Mouse (Mus musculus) macrophage (primary cell): Measurements from ENCODE around the gene Arl8b. TPM values are rescaled to one million over a fixed set of nuclear protein-coding genes. Genes with fewer than 3 reads are reported as not detected.

Experiments used
- H3K27ac ChIP-seq: fragments of 350-480 bp; formaldehyde crosslinking; 2 replicates; pipeline ENCODE4 v1.9.0; 2021
- H3K36me3 ChIP-seq: fragments of 350-480 bp; formaldehyde crosslinking; 2 replicates; pipeline ENCODE4 v1.9.0; 2021; ENCODE audit errors: inconsistent target
- H3K4me3 ChIP-seq: fragments of 350-480 bp; formaldehyde crosslinking; 2 replicates; pipeline ENCODE4 v1.9.0; 2021; ENCODE audit errors: inconsistent target
- H3K79me2 ChIP-seq: fragments of 350-480 bp; formaldehyde crosslinking; 2 replicates; pipeline ENCODE4 v1.9.0; 2021; ENCODE audit errors: inconsistent target
- WGBS: methylation state at CpG from one replicate; pipeline ENCODE4 v1.1.7; 2026; ENCODE audit warnings: inconsistent platforms; ENCODE audit not compliant: missing documents; 5-methylcytosine and 5-hydroxymethylcytosine counted together
- polyA plus RNA-seq: library from polyadenylated mRNA; stranded (reverse); fragments of 250-400 nt; gene quantifications from 3 replicates; pipeline ENCODE4 v1.2.4, GENCODE M21; 2018; ENCODE audit warnings: inconsistent platforms

Arl8b gene
- polyA plus RNA-seq, 1 experiment from 2014 or later = 269 TPM

DNA sequence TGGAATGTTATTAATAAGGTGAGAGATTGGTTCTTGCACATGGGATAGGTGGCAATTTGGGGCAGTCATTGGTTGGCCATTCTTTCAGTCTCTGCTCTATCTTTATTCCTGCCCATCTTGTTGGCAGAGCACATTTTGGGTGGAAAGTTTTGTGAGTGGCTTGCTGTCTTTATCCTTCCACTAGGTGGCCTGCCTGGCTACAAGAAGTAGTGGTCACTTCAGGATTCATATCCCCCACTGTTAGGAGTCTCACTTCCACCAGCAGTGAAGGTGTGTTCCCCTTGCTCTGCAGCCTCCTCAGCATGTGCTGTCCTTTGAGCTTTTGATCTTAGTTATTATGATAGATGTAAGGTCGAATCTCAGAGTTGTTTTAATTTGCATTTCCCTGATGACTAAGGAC, 25.9 kb downstream of the Arl8b start:
- no peak overlapping the region for H3K4me3 ChIP-seq
- H3K79me2 ChIP-seq = peaks cover 100% of the 10 kb centered on the region
- 46% methylated on average over 1 of the region's 1 CpGs for WGBS
- no peaks in the 10 kb centered on the region for H3K36me3 ChIP-seq
- H3K27ac ChIP-seq = no peak overlapping the region

GRCm38 (mm10) chr6:108810237-108810636, 27.3 kb downstream of the Arl8b start:
- H3K4me3 ChIP-seq = no peak overlapping the region
- H3K36me3 ChIP-seq = 0 out of 2 replicates have a peak, but pooled peaks cover 2% of the 10 kb centered on the region
- 93% methylated on average over 8 of the region's 10 CpGs for WGBS
- no peak overlapping the region for H3K27ac ChIP-seq
- peaks cover 100% of the 10 kb centered on the region for H3K79me2 ChIP-seq

DNA sequence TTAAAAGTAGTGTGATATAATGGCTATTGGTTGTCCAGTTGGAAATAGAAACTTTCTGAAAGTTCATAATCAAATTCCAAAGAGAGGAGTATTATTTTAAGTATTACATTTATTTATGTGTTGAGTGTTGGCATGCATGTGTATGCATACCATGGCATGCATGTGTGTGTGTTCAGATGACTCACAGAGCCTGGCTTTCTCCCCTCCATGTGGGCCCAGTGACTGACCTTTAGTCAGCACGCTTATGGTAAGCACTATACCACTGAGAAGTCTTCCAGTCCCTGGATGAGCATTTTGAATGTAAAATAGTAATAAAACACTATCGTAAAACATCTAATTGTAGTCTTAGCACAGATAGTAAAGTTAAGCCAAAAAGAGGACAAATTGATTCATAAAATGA, 29.2 kb downstream of the Arl8b start:
- WGBS = 100% methylated on average over 2 of the region's 2 CpGs
- Histone ChIP-seq H3K27ac (no peak overlapping the region), H3K4me3 (no peak overlapping the region)

GRCm38 (mm10) chr6:108817510-108817909, 34.6 kb downstream of the Arl8b start:
- H3K4me3 ChIP-seq = no peak overlapping the region
- H3K27ac ChIP-seq = no peak overlapping the region
- 93% methylated on average over 4 of the region's 4 CpGs for WGBS
- H3K79me2 ChIP-seq = peaks cover 100% of the 10 kb centered on the region
- H3K36me3 ChIP-seq = peaks cover 62% of the 10 kb centered on the region

More for the DNA sequence above, 29.2 kb downstream of the Arl8b start:
- Histone ChIP-seq H3K36me3 (peaks cover 9% of the 10 kb centered on the region; the same call in 1 of the 2 replicates), H3K79me2 (peaks cover 100% of the 10 kb centered on the region)

DNA sequence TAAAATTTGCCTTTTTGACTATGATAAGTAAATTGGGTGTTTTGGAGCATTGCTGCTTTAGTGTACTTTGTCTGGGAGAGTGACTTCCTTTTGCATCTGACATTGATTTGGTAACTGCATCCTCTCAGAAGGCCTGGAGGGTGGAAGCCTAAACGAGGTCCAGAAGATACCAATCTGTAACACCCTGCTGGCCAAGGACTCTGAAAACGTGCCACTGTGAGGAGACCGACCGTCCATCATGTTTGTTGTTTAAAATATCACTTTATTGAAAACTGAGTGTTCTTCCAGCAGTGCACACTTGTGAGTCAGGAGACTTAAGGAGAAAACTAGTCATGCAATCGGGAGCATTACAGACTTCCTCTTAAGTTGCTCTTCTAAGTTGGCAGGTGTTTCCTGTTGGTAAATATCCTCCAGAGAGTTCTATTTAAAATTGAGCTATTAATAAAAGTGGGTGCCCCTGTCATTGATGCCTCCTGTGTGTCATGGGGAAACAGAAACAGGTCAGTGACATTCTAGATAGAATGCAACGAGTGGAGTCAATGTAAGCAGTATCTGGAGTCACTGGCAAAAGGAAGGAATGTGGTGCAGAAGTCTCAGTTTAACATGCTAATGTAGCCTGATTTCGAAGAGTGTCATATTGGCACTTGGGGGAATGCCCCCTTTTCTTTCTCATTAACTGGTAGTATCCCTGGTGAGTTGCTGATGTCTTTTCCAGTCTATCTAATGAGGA, 42.1 kb downstream of the Arl8b start:
- Histone ChIP-seq H3K4me3 (no peak overlapping the region), H3K27ac (peak overlapping the region; percentile 89), H3K79me2 (peaks cover 68% of the 10 kb centered on the region), H3K36me3 (peaks cover 37% of the 10 kb centered on the region)
- 5% methylated on average over 7 of the region's 7 CpGs for whole genome bisulfite sequencing

- Histone ChIP-seq H3K4me3 (no peak overlapping the region), H3K27ac (peak overlapping the region; percentile 89)
- 54% methylated on average over 3 of the region's 3 CpGs for WGBS
These were observed 43.2 kb downstream of the Arl8b start for GRCm38 (mm10) chr6:108826070-108826469.

GRCm38 (mm10) chr6:108827336-108827920, 44.5 kb downstream of the Arl8b start:
- 22% methylated on average over 4 of the region's 5 CpGs for WGBS
- Histone ChIP-seq H3K4me3 (peak overlapping the region; percentile 70), H3K79me2 (peaks cover 68% of the 10 kb centered on the region), H3K27ac (peak overlapping the region; percentile 89), H3K36me3 (peaks cover 14% of the 10 kb centered on the region)

More at GRCm38 (mm10) chr6:108826070-108826469, 43.2 kb downstream of the Arl8b start:
- Histone ChIP-seq H3K79me2 (peaks cover 68% of the 10 kb centered on the region), H3K36me3 (peaks cover 27% of the 10 kb centered on the region)

GRCm38 (mm10) chr6:108828234-108828868, 45.5 kb downstream of the Arl8b start, which contains the start of gene Edem1:
Gene Edem1, plus strand, starts transcription at chr6:108828641.
- WGBS = under 1% methylated on average over 58 of the region's 67 CpGs
- H3K4me3 ChIP-seq = peak within 1 kb of the TSS; percentile 92
- H3K36me3 ChIP-seq = peaks cover 5% of the 10 kb centered on the region; the same call in 1 of the 2 replicates
- peaks cover 68% of the 10 kb centered on the region for H3K79me2 ChIP-seq
- peak within 1 kb of the TSS; percentile 89 for H3K27ac ChIP-seq

DNA sequence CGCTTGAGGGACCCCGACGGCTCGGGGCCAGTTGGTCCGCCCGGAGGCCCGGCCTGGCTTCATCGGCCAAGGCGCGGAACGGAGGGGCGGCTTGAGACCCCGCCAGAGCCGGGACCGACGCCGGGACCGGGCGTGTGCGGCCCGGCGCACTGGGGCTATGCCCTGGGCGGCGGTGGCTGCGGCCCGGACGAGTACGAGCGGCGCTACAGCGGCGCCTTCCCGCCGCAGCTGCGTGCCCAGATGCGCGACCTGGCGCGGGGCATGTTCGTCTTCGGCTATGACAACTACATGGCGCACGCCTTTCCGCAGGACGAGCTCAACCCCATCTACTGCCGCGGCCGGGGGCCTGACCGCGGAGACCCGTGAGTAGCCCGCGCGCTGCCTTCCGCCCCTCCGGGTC, 46.0 kb downstream of the Arl8b start:
- 2% methylated on average over 29 of the region's 56 CpGs for WGBS
- peak overlapping the region; percentile 92 for H3K4me3 ChIP-seq
- no peaks in the 10 kb centered on the region for H3K36me3 ChIP-seq
- peak overlapping the region; percentile 86 for H3K27ac ChIP-seq
- H3K79me2 ChIP-seq = peaks cover 68% of the 10 kb centered on the region

GRCm38 (mm10) chr6:108829386-108830370, 46.8 kb downstream of the Arl8b start:
- Histone ChIP-seq H3K27ac (peak overlapping the region; percentile 86), H3K79me2 (peaks cover 74% of the 10 kb centered on the region), H3K4me3 (peak overlapping the region; percentile 92), H3K36me3 (no peaks in the 10 kb centered on the region)
- 10% methylated on average over 22 of the region's 22 CpGs for WGBS

DNA sequence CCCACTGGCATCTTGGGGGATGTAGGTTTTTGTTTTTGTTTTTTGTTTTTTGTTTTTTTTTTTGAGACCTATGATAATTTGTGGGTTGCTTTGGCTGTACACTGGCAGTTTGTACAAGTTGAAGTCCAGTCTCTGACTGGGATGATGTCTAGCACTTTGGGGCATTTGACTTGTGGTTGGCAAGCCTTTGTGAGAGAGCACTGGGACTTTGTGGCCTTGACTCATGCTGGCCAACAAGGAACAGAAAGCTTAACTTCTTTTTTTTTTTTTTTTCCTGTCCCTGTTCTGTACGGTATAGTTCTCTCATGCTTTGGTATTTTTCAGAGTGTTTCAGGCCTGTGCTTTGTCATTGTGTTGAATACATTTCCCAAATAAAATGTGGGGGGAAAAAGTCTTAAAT, 49.3 kb downstream of the Arl8b start:
- Histone ChIP-seq H3K27ac (peak overlapping the region; percentile 48), H3K79me2 (peaks cover 92% of the 10 kb centered on the region), H3K4me3 (no peak overlapping the region; the same call in 1 of the 2 replicates), H3K36me3 (peaks cover 4% of the 10 kb centered on the region; the same call in 1 of the 2 replicates)
- 0% methylated on average over 1 of the region's 1 CpGs for WGBS

GRCm38 (mm10) chr6:108832989-108833388, 50.1 kb downstream of the Arl8b start:
- H3K27ac ChIP-seq = peak overlapping the region; percentile 48
- WGBS = 53% methylated on average over 6 of the region's 6 CpGs
- peaks cover 92% of the 10 kb centered on the region for H3K79me2 ChIP-seq
- peaks cover 12% of the 10 kb centered on the region; the same call in 1 of the 2 replicates for H3K36me3 ChIP-seq
- H3K4me3 ChIP-seq = no peak overlapping the region

DNA sequence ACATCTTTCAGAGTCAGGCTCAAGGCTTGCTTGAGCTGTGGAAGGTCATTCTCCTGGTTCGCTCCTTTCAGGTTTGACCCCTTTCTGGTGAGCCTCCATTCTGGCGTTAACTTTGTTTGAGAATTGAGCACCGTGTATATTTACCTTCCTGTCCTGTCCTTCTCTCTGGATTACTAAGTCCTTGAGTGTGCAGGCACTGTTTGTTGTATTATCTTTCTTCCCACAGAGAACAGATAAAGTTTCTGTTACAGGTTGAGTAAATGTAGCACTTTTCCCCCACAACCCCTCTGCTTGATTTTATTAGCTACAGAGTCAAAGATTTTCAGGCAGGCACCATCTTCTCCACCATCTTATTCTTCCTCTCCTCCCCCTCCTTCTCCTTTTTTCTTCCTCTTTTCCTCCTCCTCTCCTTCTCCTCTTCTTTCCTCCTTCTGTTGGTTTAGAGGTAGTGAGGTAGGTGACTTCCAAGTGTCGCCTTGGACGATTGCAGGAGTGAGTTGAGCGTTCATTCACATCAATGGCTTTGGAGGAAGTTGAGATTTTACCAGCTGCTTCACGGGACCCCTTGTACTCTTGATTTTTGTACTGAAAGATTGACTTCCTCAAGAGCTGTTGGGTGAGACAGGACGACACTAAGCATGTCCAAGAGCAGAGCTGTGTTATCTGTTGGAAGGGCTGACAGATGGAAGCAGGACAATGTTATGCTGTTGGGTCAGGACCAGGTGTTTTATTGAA, 51.2 kb downstream of the Arl8b start:
- Histone ChIP-seq H3K79me2 (peaks cover 100% of the 10 kb centered on the region), H3K27ac (no peak overlapping the region), H3K4me3 (no peak overlapping the region), H3K36me3 (peaks cover 14% of the 10 kb centered on the region; the same call in 1 of the 2 replicates)
- WGBS = 46% methylated on average over 6 of the region's 8 CpGs
